Mouse (Mus musculus): Measurements from ENCODE around the gene Bcl2l11. TPM values are rescaled to one million over a fixed set of nuclear protein-coding genes. Genes with fewer than 3 reads are reported as not detected.

Gene Bcl2l11
- polyA plus RNA-seq, 1 experiment from 2014 or later = 12.8 TPM

DNA sequence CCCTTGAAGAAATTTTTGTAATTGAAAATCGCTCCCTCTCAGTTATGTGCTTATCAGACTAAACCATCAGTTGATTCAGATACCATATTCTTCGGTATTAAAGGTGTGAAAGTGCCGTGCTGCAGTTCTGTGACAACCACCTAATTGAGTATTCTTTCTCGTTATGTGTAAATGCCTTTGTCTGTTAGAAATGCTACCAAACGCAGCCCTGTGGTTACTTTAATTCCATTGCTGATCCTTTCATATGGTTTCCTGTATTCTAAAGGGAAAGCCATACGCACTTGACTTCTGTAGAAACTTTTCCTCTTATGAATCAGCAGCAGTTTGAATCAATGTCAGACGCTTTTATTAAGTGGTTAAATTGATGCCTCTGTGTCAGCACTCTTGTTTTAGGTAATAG, 8.2 kb upstream of the Bcl2l11 start:
- Histone ChIP-seq H3K4me3 (replicated peaks) (no peak overlapping the region), H3K4me1 (replicated peaks) (peaks cover 2% of the 10 kb centered on the region; the same call in 1 of the 2 replicates), H3K9me3 (no peaks in the 10 kb centered on the region), H3K4me2 (replicated peaks) (no peak overlapping the region), H3K27me3 (replicated peaks) (no peaks in the 10 kb centered on the region), H3K9ac (no peak overlapping the region), H3K27ac (no peak overlapping the region), H3K36me3 (no peaks in the 10 kb centered on the region)
- ATAC-seq = no peak
- 84% methylated on average over 7 of the region's 7 CpGs for WGBS

DNA sequence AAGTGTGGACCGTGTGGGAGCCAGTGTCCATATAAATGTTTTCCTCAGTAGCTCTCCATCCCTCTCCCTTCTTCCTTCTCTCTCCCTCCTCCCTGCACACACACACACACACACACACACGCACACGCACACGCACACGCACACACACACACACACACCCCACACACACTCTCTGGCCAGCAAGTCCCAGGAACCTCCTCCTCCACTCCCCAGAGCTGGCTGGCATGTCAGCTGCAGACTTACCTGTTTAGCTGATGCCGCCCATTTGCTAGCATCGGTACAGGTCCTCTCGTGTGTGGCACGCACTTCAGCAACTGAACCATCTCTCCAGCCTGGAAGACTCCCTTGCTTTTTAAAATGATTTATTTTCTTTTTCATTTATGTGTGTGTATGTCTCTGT, 6.9 kb upstream of the Bcl2l11 start:
- Histone ChIP-seq H3K4me1 (replicated peaks) (peaks cover 16% of the 10 kb centered on the region), H3K36me3 (no peaks in the 10 kb centered on the region), H3K4me2 (replicated peaks) (no peak overlapping the region), H3K9me3 (no peaks in the 10 kb centered on the region), H3K27me3 (replicated peaks) (peaks cover 12% of the 10 kb centered on the region), H3K9ac (no peak overlapping the region), H3K4me3 (replicated peaks) (no peak overlapping the region), H3K27ac (no peak overlapping the region)
- WGBS = 88% methylated on average over 9 of the region's 9 CpGs
- no peak for ATAC-seq

DNA sequence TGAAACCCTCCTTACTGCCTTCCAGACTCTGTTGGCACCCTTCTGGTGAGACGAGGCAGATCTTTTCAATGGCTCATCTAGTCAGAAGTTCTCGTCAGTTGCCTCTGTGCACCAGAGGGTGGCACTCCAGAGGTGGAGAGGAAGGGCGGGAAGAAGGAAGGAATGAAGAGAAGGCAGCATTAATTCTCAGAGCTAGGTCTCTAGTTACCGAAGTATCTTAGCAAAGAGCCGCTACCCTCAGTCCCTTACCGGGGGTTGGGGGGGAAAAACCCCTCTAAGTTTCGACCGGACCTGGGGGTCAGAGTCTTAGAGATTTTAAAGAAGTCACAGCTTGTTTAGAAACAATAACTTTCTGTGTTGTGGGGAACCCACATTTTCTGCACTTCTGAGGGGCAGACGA, 3.3 kb upstream of the Bcl2l11 start:
- no peak for ATAC-seq
- H3K9me3 ChIP-seq = no peaks in the 10 kb centered on the region
- peaks cover 20% of the 10 kb centered on the region for H3K27me3 ChIP-seq (replicated peaks)
- H3K27ac ChIP-seq = no peak overlapping the region
- peaks cover 35% of the 10 kb centered on the region for H3K4me1 ChIP-seq (replicated peaks)
- peak overlapping the region; percentile 95 for H3K4me2 ChIP-seq (replicated peaks)
- no peaks in the 10 kb centered on the region for H3K36me3 ChIP-seq
- H3K4me3 ChIP-seq (replicated peaks) = peak overlapping the region; percentile 24; the same call in 1 of the 2 replicates
- WGBS = 3% methylated on average over 9 of the region's 9 CpGs
- H3K9ac ChIP-seq = peak overlapping the region; percentile 2

DNA sequence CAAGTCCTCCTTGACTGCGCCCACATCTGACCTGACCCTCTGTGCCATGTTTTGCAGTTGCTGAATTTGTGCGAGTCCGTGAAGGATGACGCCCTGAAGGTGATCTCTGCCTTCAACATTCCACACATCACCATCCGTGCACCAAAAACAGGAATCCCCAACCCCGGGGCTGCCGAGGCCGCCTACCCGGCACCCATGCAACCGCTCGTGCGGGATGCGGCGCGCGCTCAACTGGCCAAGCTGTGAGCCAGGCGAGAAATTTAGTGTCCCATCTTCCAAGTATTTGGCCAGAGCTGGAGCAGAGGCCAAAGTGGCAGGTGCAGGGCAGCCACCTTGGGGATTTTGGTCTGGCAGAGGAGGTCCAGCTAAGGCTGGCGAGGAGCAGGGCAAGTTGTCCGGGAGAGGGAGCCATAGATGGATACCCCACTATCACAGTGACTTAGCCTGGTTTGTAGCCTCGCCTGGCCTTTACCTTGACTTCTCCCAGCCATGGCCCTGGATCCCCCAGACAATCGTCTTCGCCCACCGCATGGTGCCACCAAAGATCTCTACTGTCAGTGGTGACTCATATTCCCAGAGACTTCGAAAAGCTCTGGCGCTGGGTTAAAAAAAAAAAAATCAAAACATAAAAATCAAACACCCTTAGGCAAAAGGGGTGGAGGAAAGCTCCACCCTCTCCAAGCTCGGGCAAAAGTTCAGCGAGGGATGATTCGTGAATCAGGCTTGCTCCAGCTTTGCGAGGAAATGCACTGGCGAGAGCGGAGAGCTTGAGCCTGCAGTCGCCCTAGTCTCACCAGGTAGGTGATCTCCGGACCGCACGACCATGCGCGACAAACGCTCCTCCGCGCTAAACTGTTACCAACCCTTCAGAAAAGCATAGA, 2.7 kb upstream of the Bcl2l11 start:
- Histone ChIP-seq H3K9ac (peak overlapping the region; percentile 18), H3K4me2 (replicated peaks) (peak overlapping the region; percentile 95), H3K4me3 (replicated peaks) (peak overlapping the region; percentile 24), H3K4me1 (replicated peaks) (peaks cover 35% of the 10 kb centered on the region), H3K27ac (no peak overlapping the region), H3K9me3 (no peaks in the 10 kb centered on the region), H3K27me3 (replicated peaks) (peaks cover 20% of the 10 kb centered on the region), H3K36me3 (no peaks in the 10 kb centered on the region)
- 3% methylated on average over 40 of the region's 40 CpGs for WGBS
- no peak for ATAC-seq

DNA sequence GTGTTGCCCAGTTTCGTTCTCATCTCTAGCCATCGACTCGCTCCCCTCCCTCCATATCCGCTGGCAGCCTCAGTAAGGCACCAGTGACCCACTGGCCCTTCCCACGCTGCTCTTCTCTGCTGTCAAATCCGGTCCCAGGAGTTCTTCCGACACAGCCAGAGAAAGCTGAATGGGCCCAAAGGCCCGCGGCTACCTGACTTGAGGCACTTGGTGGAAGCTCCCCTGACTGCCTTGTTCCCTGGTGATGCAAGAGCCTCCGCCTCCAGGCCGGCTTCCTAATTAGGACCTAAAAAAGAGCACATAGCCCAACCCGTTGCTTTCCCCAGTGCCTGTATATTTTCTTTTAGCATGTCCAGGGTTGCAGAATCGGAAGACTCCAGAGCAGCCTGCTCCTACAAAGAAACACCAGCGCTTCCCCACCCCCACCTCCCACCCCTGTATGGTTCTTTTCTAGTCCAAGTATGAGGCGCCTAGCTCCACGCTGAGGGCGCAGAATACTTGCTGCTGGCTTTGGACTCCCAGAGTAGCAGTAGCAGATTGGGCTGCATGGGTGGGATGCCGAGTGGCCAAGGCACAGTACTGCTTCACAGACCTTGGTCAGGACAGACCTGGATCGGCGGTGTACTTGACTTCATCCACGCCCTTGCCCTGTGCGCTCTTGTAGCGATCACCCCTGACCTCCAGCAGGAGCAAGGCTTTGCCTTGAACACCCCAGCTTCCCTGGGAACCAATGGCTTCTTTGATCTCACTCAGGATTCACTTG, 1.7 kb upstream of the Bcl2l11 start:
- H3K4me1 ChIP-seq (replicated peaks) = peaks cover 40% of the 10 kb centered on the region
- peaks cover 20% of the 10 kb centered on the region for H3K27me3 ChIP-seq (replicated peaks)
- ATAC-seq = no peak
- 19% methylated on average over 23 of the region's 23 CpGs for WGBS
- H3K9ac ChIP-seq = peak overlapping the region; percentile 18; the same call in 1 of the 2 replicates
- H3K27ac ChIP-seq = no peak overlapping the region
- H3K4me3 ChIP-seq (replicated peaks) = peak overlapping the region; percentile 76
- H3K4me2 ChIP-seq (replicated peaks) = peak overlapping the region; percentile 95
- H3K9me3 ChIP-seq = no peaks in the 10 kb centered on the region
- H3K36me3 ChIP-seq = no peaks in the 10 kb centered on the region

DNA sequence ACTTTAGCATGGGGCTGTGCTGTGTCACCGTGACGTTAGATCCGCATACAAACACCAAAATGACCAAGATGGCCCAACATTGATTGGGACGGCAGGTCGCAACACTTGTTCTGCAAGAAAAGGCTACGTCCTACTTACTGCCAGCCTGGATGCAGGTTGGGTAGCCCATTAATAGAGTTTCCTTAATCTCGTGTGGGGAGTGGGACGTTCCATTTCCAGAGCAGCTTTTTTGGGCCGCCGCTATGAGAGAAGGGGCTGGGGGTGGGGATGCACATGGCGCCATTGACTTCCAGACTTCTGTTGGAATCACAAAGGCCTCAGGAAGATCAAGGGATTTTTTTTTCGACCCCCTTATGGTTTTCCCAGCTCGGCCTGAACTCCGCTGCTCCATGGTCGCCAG, 1.1 kb upstream of the Bcl2l11 start:
- Histone ChIP-seq H3K4me1 (replicated peaks) (peaks cover 40% of the 10 kb centered on the region), H3K4me2 (replicated peaks) (peak overlapping the region; percentile 95), H3K9ac (peak overlapping the region; percentile 33; the same call in 1 of the 2 replicates), H3K9me3 (no peaks in the 10 kb centered on the region), H3K27me3 (replicated peaks) (peaks cover 20% of the 10 kb centered on the region), H3K4me3 (replicated peaks) (peak overlapping the region; percentile 76), H3K36me3 (no peaks in the 10 kb centered on the region), H3K27ac (no peak overlapping the region)
- ATAC-seq = no peak
- 29% methylated on average over 15 of the region's 15 CpGs for WGBS

DNA sequence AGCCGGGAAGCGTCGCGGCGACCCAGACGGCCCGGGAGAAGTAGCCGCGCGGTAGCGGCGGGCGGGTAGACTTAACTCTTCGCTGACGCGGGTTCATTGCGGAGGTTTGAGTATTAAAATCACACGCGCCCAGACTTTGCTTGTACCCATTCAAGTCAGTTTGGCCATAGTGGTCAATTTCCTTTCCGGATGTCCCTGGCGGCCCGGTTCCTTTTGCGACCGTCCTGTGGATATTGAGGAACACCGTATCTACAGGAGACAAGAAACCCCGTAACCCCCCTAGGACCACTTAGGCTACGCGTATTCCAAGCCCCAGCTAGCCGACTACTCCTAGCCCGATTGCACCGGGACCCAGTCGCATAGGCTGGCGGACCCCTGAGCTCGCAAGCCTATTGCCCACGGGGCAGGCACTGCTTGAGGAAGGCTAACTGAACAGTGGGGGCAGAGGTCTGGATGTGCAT, 783 bp downstream of the Bcl2l11 start:
- no peaks in the 10 kb centered on the region for H3K9me3 ChIP-seq
- H3K27me3 ChIP-seq (replicated peaks) = peaks cover 20% of the 10 kb centered on the region
- H3K27ac ChIP-seq = peak overlapping the region; percentile 83; the same call in 1 of the 2 replicates
- 0 out of 2 replicates have a peak, but pooled peaks cover 3% of the 10 kb centered on the region for H3K36me3 ChIP-seq
- H3K4me1 ChIP-seq (replicated peaks) = peaks cover 42% of the 10 kb centered on the region
- under 1% methylated on average over 35 of the region's 35 CpGs for whole genome bisulfite sequencing
- peak overlapping the region; percentile 95 for H3K4me2 ChIP-seq (replicated peaks)
- H3K4me3 ChIP-seq (replicated peaks) = peak overlapping the region; percentile 76
- ATAC-seq = peak; percentile 1; the same call in 1 of the 2 replicates
- H3K9ac ChIP-seq = peak overlapping the region; percentile 69

DNA sequence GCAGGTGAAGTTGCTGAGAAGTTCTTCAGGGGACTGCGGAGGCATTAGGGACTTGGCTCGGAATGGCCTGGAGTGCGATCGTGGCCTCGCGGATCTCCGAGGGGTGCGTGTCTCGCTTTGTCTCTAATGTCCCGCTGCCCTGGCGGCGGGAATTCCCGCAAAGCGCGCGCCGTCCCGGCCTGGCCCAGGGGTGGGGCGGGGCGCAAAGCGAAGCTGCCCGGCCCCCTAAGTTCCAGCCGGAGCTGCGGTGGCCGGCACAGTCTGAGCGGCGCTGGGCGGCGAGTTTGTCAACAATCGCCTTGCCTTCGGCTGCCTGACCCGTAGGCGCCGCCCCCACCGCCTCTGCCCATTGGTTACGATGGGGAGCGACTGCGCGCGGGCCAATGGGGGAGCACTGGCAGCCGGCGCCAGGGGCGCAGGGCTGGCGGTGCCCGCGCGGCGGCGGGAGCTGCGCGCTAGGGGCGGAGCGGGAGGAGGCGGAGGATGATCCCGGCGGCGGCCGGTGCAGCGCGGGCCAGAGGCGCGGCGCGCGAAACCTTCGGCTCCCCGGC, 1.4 kb downstream of the Bcl2l11 start:
- WGBS = 0% methylated on average over 67 of the region's 67 CpGs
- Histone ChIP-seq H3K36me3 (0 out of 2 replicates have a peak, but pooled peaks cover 3% of the 10 kb centered on the region), H3K27ac (peak overlapping the region; percentile 83), H3K9ac (peak overlapping the region; percentile 69), H3K4me1 (replicated peaks) (peaks cover 42% of the 10 kb centered on the region), H3K27me3 (replicated peaks) (peaks cover 20% of the 10 kb centered on the region), H3K4me3 (replicated peaks) (peak overlapping the region; percentile 76), H3K9me3 (no peaks in the 10 kb centered on the region), H3K4me2 (replicated peaks) (peak overlapping the region; percentile 95)
- peak; percentile 88 for ATAC-seq

DNA sequence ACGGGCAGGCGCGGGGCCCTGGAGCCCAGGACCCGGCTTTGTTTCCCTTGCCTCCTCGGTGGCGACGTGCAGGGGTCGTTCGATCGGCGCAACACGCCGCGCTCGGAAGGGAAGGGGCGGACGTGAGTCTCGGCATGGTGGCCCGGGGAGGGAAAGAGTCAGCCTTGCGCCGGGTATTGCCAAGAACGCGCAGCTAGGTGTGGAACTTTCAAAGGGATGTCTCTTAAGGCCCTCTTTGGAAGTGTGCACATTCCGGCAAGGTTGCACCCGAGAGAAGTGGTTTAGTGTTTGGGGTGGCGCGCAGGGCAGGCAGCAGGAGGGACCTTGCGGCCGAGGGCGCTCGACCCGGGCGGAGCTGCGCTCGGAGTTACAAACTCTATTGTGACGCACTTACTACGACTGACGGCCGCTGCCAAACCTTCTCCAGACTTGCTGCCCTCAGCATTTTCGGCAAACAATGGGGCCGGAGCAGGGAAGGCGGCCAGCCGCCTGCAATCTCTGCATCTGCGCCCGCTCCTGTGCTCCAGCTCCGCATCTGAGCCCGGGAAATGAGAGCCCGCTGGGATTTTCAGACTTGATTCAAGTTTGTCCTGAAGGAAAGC, 2.0 kb downstream of the Bcl2l11 start:
- 0 out of 2 replicates have a peak, but pooled peaks cover 6% of the 10 kb centered on the region for H3K36me3 ChIP-seq
- WGBS = under 1% methylated on average over 43 of the region's 48 CpGs
- H3K4me1 ChIP-seq (replicated peaks) = peaks cover 38% of the 10 kb centered on the region
- peak overlapping the region; percentile 83 for H3K27ac ChIP-seq
- H3K9ac ChIP-seq = peak overlapping the region; percentile 69
- peak overlapping the region; percentile 95 for H3K4me2 ChIP-seq (replicated peaks)
- peak; percentile 48 for ATAC-seq
- H3K4me3 ChIP-seq (replicated peaks) = peak overlapping the region; percentile 76
- H3K9me3 ChIP-seq = no peaks in the 10 kb centered on the region
- peaks cover 19% of the 10 kb centered on the region for H3K27me3 ChIP-seq (replicated peaks)

DNA sequence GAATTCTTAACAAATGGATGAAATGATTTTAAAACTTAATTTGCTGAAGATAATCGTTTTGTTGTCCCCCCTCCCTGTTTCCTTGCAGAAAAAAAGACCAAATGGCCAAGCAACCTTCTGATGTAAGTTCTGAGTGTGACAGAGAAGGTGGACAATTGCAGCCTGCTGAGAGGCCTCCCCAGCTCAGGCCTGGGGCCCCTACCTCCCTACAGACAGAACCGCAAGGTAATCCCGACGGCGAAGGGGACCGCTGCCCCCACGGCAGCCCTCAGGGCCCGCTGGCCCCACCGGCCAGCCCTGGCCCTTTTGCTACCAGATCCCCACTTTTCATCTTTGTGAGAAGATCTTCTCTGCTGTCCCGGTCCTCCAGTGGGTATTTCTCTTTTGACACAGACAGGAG, 2.7 kb downstream of the Bcl2l11 start:
- peaks cover 31% of the 10 kb centered on the region for H3K4me1 ChIP-seq (replicated peaks)
- H3K27ac ChIP-seq = no peak overlapping the region
- no peak for ATAC-seq
- H3K9ac ChIP-seq = peak overlapping the region; percentile 69; the same call in 1 of the 2 replicates
- H3K9me3 ChIP-seq = no peaks in the 10 kb centered on the region
- H3K27me3 ChIP-seq (replicated peaks) = peaks cover 12% of the 10 kb centered on the region
- H3K4me3 ChIP-seq (replicated peaks) = peak overlapping the region; percentile 76
- 0 out of 2 replicates have a peak, but pooled peaks cover 10% of the 10 kb centered on the region for H3K36me3 ChIP-seq
- 37% methylated on average over 10 of the region's 10 CpGs for WGBS
- H3K4me2 ChIP-seq (replicated peaks) = peak overlapping the region; percentile 95

DNA sequence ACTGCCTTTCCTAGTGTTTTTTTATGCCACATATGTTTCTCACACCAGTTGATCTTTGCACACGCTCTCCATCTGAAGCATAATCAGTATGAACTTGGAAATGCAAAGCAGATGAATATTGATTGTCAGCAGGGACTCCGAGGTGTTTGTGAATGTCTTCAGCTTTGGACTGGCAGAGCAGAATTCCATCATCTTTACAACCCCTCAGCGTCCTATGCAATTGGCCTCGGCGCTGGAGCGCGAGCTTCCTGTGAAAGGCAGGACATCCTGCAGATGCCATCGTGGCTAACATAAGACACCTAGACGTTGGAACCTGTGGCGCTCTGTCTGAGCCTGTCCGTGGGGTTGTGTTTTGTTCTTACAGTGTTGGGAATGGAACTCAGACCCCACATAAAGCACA, 5.7 kb downstream of the Bcl2l11 start:
- no peak overlapping the region for H3K9ac ChIP-seq
- peaks cover 11% of the 10 kb centered on the region for H3K4me1 ChIP-seq (replicated peaks)
- 90% methylated on average over 11 of the region's 11 CpGs for WGBS
- H3K27ac ChIP-seq = no peak overlapping the region
- no peak for ATAC-seq
- H3K4me3 ChIP-seq (replicated peaks) = no peak overlapping the region
- H3K36me3 ChIP-seq = 0 out of 2 replicates have a peak, but pooled peaks cover 18% of the 10 kb centered on the region
- no peaks in the 10 kb centered on the region for H3K9me3 ChIP-seq
- H3K4me2 ChIP-seq (replicated peaks) = no peak overlapping the region
- no peaks in the 10 kb centered on the region for H3K27me3 ChIP-seq (replicated peaks)
